Mouse (Mus musculus): ENCODE measurements around the gene Myo5a.

The Myo5a gene

GRCm38 (mm10) chr9:75201506-75201905 is 130.7 kb downstream of the Myo5a start:
- DNase-seq (ENCODE audit: low read depth), result no peak

GRCm38 (mm10) chr9:75202036-75202435 is 131.2 kb downstream of the Myo5a start:
- no peak for DNase-seq (ENCODE audit: low read depth)

GRCm38 (mm10) chr9:75209246-75209645 is 138.4 kb downstream of the Myo5a start:
- no peak for DNase-seq (ENCODE audit: low read depth)

GRCm38 (mm10) chr9:75210269-75210668 is 139.5 kb downstream of the Myo5a start:
- peak; percentile 70 for DNase-seq (ENCODE audit: low read depth)

- no peak for DNase-seq (ENCODE audit: low read depth)
Measured at GRCm38 (mm10) chr9:75214743-75215413, 144.1 kb downstream of the Myo5a start.

GRCm38 (mm10) chr9:75219942-75220341 is 149.1 kb downstream of the Myo5a start:
- DNase-seq (ENCODE audit: low read depth), result no peak

- DNase-seq (ENCODE audit: low read depth), result peak; percentile 76
Measured at GRCm38 (mm10) chr9:75221420-75222287, 150.8 kb downstream of the Myo5a start.

GRCm38 (mm10) chr9:75231841-75232746 is 161.3 kb downstream of the Myo5a start, which contains the start of gene Myo5c:
Myo5c (plus strand) TSS chr9:75232020.
- no peak for DNase-seq (ENCODE audit: low read depth)

- no peak for DNase-seq (ENCODE audit: low read depth)
Measured at GRCm38 (mm10) chr9:75232860-75233259, 162.0 kb downstream of the Myo5a start.

GRCm38 (mm10) chr9:75234271-75234741 is 163.5 kb downstream of the Myo5a start:
- no peak for DNase-seq (ENCODE audit: low read depth)

- no peak for DNase-seq (ENCODE audit: low read depth)
Measured at GRCm38 (mm10) chr9:75234983-75235627, 164.3 kb downstream of the Myo5a start.

GRCm38 (mm10) chr9:75235696-75236095 is 164.9 kb downstream of the Myo5a start:
- DNase-seq (ENCODE audit: low read depth), result no peak

GRCm38 (mm10) chr9:75236416-75237308 is 165.8 kb downstream of the Myo5a start:
- peak; percentile 95 for DNase-seq (ENCODE audit: low read depth)

GRCm38 (mm10) chr9:75238179-75238578 is 167.4 kb downstream of the Myo5a start:
- no peak for DNase-seq (ENCODE audit: low read depth)

- DNase-seq (ENCODE audit: low read depth), result no peak
Measured at GRCm38 (mm10) chr9:75243052-75243451, 172.2 kb downstream of the Myo5a start.

GRCm38 (mm10) chr9:75243730-75244406 is 173.1 kb downstream of the Myo5a start:
- DNase-seq (ENCODE audit: low read depth), result no peak

- DNase-seq (ENCODE audit: low read depth), result no peak
Measured at GRCm38 (mm10) chr9:75244527-75244926, 173.7 kb downstream of the Myo5a start.

GRCm38 (mm10) chr9:75246080-75246930 is 175.5 kb downstream of the Myo5a start:
- peak; percentile 85 for DNase-seq (ENCODE audit: low read depth)

GRCm38 (mm10) chr9:75247870-75248269 is 177.1 kb downstream of the Myo5a start:
- no peak for DNase-seq (ENCODE audit: low read depth)
